27 mouse cellular contexts compared by ENCODE assay signal in genomic region chr10:16588833-16589232, GRCm38 (mm10).
DNase-seq lines count a peak whose midpoint lies in the region; ATAC-seq and TF ChIP-seq lines count a peak whose summit lies in the region.
"Had no signal": no experiment of that assay in that cellular context is flagged by ENCODE, and none has a peak within 500 bp of the region (broad histone marks: within the 10 kb centered on the region; RNA-seq: fewer than 3 reads in every experiment).

No protein-coding gene starts in this region.

- peaks cover 0 to 9% of the 10 kb centered on the region in 2 experiments; a peak in 2 of 4 replicates for H3K4me1 ChIP-seq in heart, embryonic 14.5 days (ENCODE audit: control insufficient read depth in 2 of 2, insufficient read depth in 2 of 2, low read length in 2 of 2)
- H3K4me1 ChIP-seq in heart, embryonic 12.5 days (replicated peaks): 0 out of 2 replicates have a peak, but pooled peaks cover 6% of the 10 kb centered on the region
- H3K4me1 ChIP-seq: forebrain, embryonic 12.5 days; kidney, embryonic 15.5 days; lung, embryonic 15.5 days; neural tube, embryonic 13.5 days; stomach, embryonic 15.5 days had no signal

- no peak overlapping the region for H3K4me3 ChIP-seq in heart, embryonic 14.5 days (ENCODE audit: control insufficient read depth in 1 of 2, insufficient read depth in 1 of 2, low read depth in 1 of 2, low read length in 2 of 2)
- H3K4me3 ChIP-seq in heart, embryonic 12.5 days: no peak overlapping the region
- H3K4me3 ChIP-seq in left cerebral cortex, adult 2 months: no peak overlapping the region
- H3K4me3 ChIP-seq: forebrain, embryonic 12.5 days; kidney, embryonic 15.5 days; lung, embryonic 15.5 days; neural tube, embryonic 13.5 days; stomach, embryonic 15.5 days had no signal

- no peak for DNase-seq in left cerebral cortex, adult 2 months (ENCODE audit: extremely low spot score in 1 of 2, low spot score in 2 of 2)
- DNase-seq in left cerebral cortex, postnatal 4 days: no peak
- DNase-seq in brain, adult 2 months (ENCODE audit: low read depth, low spot score): peak; percentile 3
- DNase-seq in skeletal muscle tissue, adult 2 months (ENCODE audit: low read depth, low spot score): peak; percentile 4
- DNase-seq in retina, embryonic 14.5 days (ENCODE audit: low spot score): no peak
- no peak for DNase-seq in natural killer cell, adult 2 months (ENCODE audit: low spot score in 2 of 2)
- DNase-seq: adrenal gland, postnatal 25 days; B cell, adult 2 months; cerebellum, adult 2 months; cerebellum, postnatal 14 days; forebrain, postnatal 0 days; kidney, adult 18-20 months; kidney, postnatal 25 days; liver; right cerebral cortex, postnatal 14 days had no signal

- TF ChIP-seq CTCF in left cerebral cortex, adult 2 months (IDR thresholded peaks at IDR 0.05): no peak

- H3K4me2 ChIP-seq in heart, embryonic 14.5 days (ENCODE audit: low read length): 0 out of 2 replicates have a peak overlapping the region, but pooled peaks have one; percentile 16
- no peak overlapping the region for H3K4me2 ChIP-seq in heart, embryonic 12.5 days
- H3K4me2 ChIP-seq: forebrain, embryonic 12.5 days; kidney, embryonic 15.5 days; lung, embryonic 15.5 days; midbrain, embryonic 11.5 days; neural tube, embryonic 13.5 days; stomach, embryonic 15.5 days had no signal

- no peak overlapping the region for H3K9ac ChIP-seq in heart, embryonic 14.5 days (ENCODE audit: low read length)
- no peak overlapping the region for H3K9ac ChIP-seq in heart, embryonic 12.5 days
- H3K9ac ChIP-seq: forebrain, embryonic 12.5 days; forebrain, postnatal 0 days; kidney, embryonic 15.5 days; liver, embryonic 14.5 days; lung, embryonic 15.5 days; neural tube, embryonic 13.5 days; stomach, embryonic 15.5 days had no signal

- H3K36me3 ChIP-seq in heart, embryonic 14.5 days (ENCODE audit: control insufficient read depth, insufficient read depth, low read length): no peaks in the 10 kb centered on the region
- no peaks in the 10 kb centered on the region for H3K36me3 ChIP-seq in heart, embryonic 12.5 days
- H3K36me3 ChIP-seq: forebrain, embryonic 12.5 days; G1E; kidney, embryonic 15.5 days; lung, embryonic 15.5 days; neural tube, embryonic 13.5 days; stomach, embryonic 15.5 days had no signal

- intact Hi-C loops in left cerebral cortex, adult 2 months (cut with DNase I): loop anchor here (2.0 to 10.0 kb wide), 5 partner anchors 418 to 1284 kb away; no protein-coding TSS in a partner anchor
- intact Hi-C loops in left cerebral cortex, postnatal 4 days (cut with DNase I): no loop called here

- no peak for ATAC-seq in heart, embryonic 14.5 days (ENCODE audit: insufficient number of reproducible peaks, insufficient read depth, low FRiP score, low read depth)
- no peak for ATAC-seq in heart, embryonic 12.5 days (ENCODE audit: insufficient number of reproducible peaks, low FRiP score)
- ATAC-seq: forebrain, postnatal 0 days; hindbrain, embryonic 16.5 days; midbrain, embryonic 16.5 days had no signal

- no peaks in the 10 kb centered on the region for H3K9me3 ChIP-seq in heart, embryonic 14.5 days (ENCODE audit: control insufficient read depth, low read length)
- H3K9me3 ChIP-seq in heart, embryonic 12.5 days (replicated peaks): no peaks in the 10 kb centered on the region
- H3K9me3 ChIP-seq: forebrain, embryonic 12.5 days; G1E; kidney, embryonic 15.5 days; lung, embryonic 15.5 days; neural tube, embryonic 13.5 days; stomach, embryonic 15.5 days had no signal

- H3K27ac ChIP-seq in heart, embryonic 14.5 days (replicated peaks in 1 of 2; ENCODE audit: control insufficient read depth in 1 of 2, insufficient read depth in 1 of 2, low read depth in 2 of 2, low read length in 2 of 2): peak overlapping the region; percentile 42 to 49; a peak in 3 of 4 replicates
- no peak overlapping the region for H3K27ac ChIP-seq in heart, embryonic 12.5 days (ENCODE audit: poor library complexity, severe bottlenecking)
- H3K27ac ChIP-seq in left cerebral cortex, adult 2 months: peak overlapping the region; percentile 73; the same call in 1 of the 2 replicates
- H3K27ac ChIP-seq: forebrain, embryonic 12.5 days; kidney, embryonic 15.5 days; liver, embryonic 14.5 days; lung, embryonic 15.5 days; neural tube, embryonic 13.5 days; stomach, embryonic 15.5 days had no signal

- WGBS in heart, embryonic 14.5 days: 51% methylated on average over 2 of the region's 2 CpGs
- 64% methylated on average over 2 of the region's 2 CpGs for WGBS in heart, embryonic 12.5 days

- H3K27me3 ChIP-seq in heart, embryonic 14.5 days (ENCODE audit: control insufficient read depth, insufficient read depth, low read length): no peaks in the 10 kb centered on the region
- no peaks in the 10 kb centered on the region for H3K27me3 ChIP-seq in heart, embryonic 12.5 days (replicated peaks)
- H3K27me3 ChIP-seq: forebrain, embryonic 12.5 days; kidney, embryonic 15.5 days; lung, embryonic 15.5 days; neural tube, embryonic 13.5 days; stomach, embryonic 15.5 days had no signal

Comparison
In these comparisons a context has a peak if more than half of its experiments do, and no peak if none do; other contexts are left out.
1. DNase-seq: peak in brain, adult 2 months (single experiment) and skeletal muscle tissue, adult 2 months (single experiment); none in left cerebral cortex, adult 2 months (0 of 2), left cerebral cortex, postnatal 4 days (single experiment), retina, embryonic 14.5 days (single experiment) and natural killer cell, adult 2 months (0 of 2).